Mouse (Mus musculus) naive thymus-derived CD4-positive, alpha-beta T cell, adult 2 months (primary cell): ENCODE results near the gene Bsg.
"Not testable (repeated sequence)": the region's sequence is repeated elsewhere in the genome, so short reads cannot be mapped to it uniquely, and the experiment has no call there.

Experiments used
- DNase-seq: peaks from one replicate; pipeline ENCODE4 v3.0.0-alpha.2; 2011; ENCODE audit warnings: low read depth

Bsg gene

GRCm38 (mm10) chr10:79682916-79683582, 21.2 kb upstream of the Bsg start:
- peak; percentile 35 for DNase-seq

DNA sequence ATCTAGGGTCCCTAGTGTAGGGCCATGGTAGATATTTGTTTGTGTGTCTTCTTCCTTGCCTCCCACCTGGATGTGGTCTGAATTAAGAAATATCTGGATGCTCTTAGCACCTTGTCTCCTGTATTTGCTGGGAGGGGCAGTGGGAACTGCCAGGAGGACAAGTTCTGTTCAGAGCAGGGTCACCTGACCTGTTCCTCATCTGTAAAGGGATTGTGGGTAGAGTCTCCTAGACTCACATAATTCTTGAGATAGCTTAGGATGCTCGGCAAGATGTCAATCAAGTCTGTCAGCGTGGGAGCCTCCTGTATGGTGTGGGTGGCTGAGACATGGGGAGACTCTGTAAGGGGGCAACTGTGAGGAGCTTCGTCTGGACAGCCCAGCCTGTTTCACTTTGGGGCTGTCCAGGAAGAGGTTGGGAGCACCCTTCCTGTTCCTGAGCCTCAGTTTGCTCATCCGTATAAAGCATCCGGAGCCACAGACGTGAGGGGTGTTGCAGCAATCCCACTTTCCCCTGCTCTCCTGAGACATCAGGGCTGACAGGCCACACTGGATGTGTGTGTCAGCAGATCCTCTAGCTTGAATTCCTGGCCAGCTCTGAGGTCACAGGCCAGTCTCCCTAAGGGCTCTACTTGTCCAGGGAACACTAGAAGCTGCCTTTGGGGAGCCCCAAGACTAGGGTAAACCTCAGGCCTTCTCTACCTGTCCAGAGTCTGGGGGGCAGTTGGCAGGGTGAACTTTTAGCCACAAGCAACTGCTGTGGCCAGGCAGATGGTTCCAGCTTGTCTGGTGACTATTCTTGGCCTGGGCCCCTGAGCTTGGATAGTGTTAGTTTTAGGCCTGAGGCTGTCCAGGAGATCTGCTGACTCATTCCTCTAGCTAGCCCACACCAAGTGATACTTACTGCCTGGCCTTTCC, 20.3 kb upstream of the Bsg start:
- DNase-seq = no peak

- DNase-seq = no peak
Measured at GRCm38 (mm10) chr10:79684770-79685600, 19.3 kb upstream of the Bsg start.

- no peak for DNase-seq
Measured at GRCm38 (mm10) chr10:79686219-79686618, 18.1 kb upstream of the Bsg start.

DNA sequence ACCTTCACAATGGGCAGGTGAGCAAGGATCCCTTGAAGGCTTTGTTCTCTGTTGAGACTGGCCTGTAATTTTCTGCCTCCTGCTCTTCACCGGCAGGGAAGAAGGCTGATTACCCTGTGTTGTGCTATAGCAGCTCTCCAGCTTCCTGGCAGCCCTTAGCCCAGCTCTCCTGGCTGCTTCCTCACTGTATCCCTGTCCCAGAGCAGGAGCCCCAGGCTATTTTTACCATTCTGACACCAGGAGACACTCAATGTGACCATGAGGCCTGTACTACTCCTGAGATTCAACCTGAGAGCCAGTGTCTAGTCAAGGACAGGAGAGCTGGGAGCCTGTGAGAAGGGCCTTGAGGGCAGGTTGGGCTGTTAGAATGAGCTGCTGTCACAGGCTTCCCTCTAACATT, 17.6 kb upstream of the Bsg start:
- no peak for DNase-seq

GRCm38 (mm10) chr10:79687513-79687912, 16.8 kb upstream of the Bsg start:
- no peak for DNase-seq

- DNase-seq = no peak
Measured at GRCm38 (mm10) chr10:79688720-79689119, 15.6 kb upstream of the Bsg start, which contains the start of gene Gzmm. Gzmm (plus strand) TSS chr10:79689020.

DNA sequence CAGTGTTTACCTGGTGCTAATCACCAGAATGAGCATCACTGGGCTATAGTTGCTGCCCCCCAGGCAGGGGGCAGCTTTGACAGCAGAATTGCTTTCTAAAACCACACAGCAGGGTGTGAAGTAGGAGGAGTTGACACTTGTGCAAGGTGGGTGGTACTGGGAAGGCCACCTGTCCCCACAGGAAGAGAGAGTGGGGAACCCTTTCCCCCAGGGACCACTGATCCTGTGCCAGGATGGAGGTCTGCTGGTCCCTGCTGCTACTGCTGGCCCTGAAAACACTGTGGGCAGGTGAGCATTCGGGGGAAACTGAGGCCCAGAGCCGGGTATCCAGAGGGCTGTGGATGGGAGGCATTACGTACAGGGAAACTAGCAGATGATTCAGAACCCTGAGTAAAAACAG, 15.1 kb upstream of the Bsg start:
- DNase-seq = no peak

- peak; percentile 42 for DNase-seq
Measured at GRCm38 (mm10) chr10:79691986-79692548, 12.2 kb upstream of the Bsg start.

GRCm38 (mm10) chr10:79693580-79694378, 10.5 kb upstream of the Bsg start:
- DNase-seq = no peak

GRCm38 (mm10) chr10:79694379-79694655, 10.0 kb upstream of the Bsg start:
- DNase-seq = no peak

DNA sequence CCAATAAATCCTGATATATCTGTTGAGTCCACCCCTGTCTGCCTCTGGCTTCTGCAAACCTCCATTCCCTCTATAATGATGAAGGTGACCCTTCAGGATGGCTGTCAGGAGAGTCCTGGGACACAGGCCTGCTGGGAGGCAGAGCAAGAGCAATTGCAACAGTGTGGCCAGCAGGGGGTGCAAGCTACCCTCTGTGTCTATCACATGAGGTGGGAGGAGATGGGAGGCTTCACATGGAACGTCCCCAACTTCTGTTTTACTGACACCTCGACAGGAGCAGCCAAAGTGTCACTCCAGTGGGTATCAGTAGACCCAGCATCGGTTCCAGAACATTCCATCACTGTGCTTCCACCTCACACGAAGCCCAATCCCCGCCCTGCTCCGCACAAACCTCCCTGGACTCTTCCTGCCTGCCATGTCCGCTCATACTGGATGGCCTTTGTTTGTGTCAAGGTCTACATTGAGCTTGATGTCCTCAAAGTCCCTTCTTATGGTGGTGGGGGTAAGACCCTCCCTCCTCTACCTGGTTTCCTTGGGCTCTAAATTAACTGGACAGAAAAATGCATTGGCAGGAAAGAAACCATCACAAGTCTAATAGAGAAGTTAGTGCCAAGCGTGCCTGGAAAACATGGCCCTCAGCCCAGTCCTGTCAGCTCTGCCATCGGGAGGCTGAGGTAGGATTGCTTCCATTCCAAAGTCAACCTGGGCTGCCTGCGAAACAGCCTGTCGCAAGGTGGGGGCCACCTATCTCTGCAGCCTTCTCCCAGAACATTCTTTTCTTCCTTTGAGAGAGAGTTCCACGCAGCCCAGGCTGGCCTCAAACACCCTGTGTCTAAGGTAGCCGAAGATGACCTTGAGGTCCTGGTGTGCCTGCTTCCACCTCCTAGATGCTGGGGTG, 8.8 kb upstream of the Bsg start:
- DNase-seq = peak; percentile 80

GRCm38 (mm10) chr10:79696129-79696651, 8.1 kb upstream of the Bsg start:
- no peak for DNase-seq

DNA sequence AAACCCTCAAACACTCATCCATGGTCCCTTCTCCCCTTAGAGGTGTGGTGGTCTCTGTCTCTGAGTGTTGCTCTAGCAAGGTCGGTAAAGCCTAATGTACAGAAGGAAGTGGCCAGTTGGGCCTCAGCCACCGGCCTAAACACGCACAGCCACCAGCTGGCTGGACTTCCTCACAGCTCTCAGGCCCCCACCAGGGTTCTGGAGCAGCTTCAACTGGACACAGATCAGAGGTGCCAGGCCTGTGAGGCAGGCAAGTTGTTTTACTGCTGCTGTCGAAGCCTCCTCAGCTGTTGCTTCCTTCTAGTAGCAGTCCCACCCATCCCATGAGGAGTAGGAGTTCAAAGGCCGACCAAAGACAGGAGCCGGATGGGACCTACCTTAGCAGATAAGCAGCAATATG, 6.4 kb upstream of the Bsg start:
- no peak for DNase-seq

- no peak for DNase-seq
Measured at GRCm38 (mm10) chr10:79698459-79698858, 5.8 kb upstream of the Bsg start.

GRCm38 (mm10) chr10:79700676-79701075, 3.6 kb upstream of the Bsg start:
- no peak for DNase-seq

DNA sequence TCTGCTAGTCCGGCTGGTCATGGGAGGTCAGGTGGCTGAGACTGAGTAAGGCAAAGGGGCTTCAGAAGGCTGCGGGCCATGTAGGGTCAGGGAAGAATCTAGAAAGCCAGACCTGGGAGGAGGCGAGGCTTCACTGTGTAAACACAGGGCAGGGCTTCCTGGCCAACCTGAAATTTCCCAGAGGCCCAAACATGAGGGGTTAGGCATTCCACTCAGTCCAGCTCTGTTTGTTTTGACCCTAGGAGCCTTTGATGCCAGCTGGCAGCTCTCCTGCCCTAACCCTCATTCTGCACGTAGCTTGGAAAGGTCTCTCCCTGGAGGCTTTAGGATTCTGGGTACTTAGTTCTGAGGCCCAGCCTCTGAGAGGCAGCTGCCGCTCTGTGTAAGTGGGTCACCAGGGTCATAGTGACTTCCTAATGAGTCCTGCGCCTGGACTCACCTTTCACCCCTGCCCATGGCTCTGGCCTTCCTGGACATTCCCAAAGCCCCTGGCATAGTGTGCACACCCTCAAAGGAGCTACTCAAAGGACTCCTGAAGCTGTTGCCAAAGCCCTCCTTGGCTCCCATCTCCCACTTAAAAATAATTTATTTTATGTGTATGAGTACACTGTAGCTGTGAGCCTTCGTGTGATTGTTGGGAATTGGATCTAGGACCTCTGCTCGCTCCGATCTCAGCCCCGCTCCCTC, 2.7 kb upstream of the Bsg start:
- DNase-seq = no peak

- not testable (repeated sequence) for DNase-seq
Measured at GRCm38 (mm10) chr10:79702970-79703369, 1.3 kb upstream of the Bsg start.

GRCm38 (mm10) chr10:79703541-79703940, 750 bp upstream of the Bsg start:
- no peak for DNase-seq

- no peak for DNase-seq
Measured at GRCm38 (mm10) chr10:79704970-79705360, 674 bp downstream of the Bsg start.
